Mouse (Mus musculus) limb, embryonic 14.5 days (tissue): ENCODE measurements around the gene Tnpo2. TPM values are rescaled to one million over a fixed set of nuclear protein-coding genes. Genes with fewer than 3 reads are reported as not detected.
A peak's percentile ranks its signal among the peaks of the same experiment; 100 is the strongest.

Experiments
- ATAC-seq: fragments of 200-750 bp; cut with Nextera tagmentation; 2 replicates; pipeline ENCODE4 v1.8.0; 2017; ENCODE audit warnings: low read depth, moderate number of reproducible peaks, moderate TSS enrichment; ENCODE audit not compliant: low FRiP score
- DNase-seq: peaks from one replicate; pipeline ENCODE4 v3.0.0-alpha.2; 2015; ENCODE audit warnings: low spot score
- H3K27ac ChIP-seq: fragments of 300-500 bp; sonication (generic); replicated peaks from 2 replicates; pipeline ENCODE4 v1.5.1; 2014; ENCODE audit warnings: low read depth, mild to moderate bottlenecking, low read length, moderate library complexity, mixed read lengths
- H3K27me3 ChIP-seq: fragments of 300-500 bp; sonication (generic); 2 replicates; pipeline ENCODE4 v1.6.1; 2014; ENCODE audit warnings: low read length, mixed read lengths; ENCODE audit not compliant: control insufficient read depth, insufficient read depth
- H3K36me3 ChIP-seq: fragments of 300-500 bp; sonication (generic); 2 replicates; pipeline ENCODE4 v1.6.1; 2014; ENCODE audit warnings: mild to moderate bottlenecking, low read length, moderate library complexity, mixed read lengths; ENCODE audit not compliant: control insufficient read depth, insufficient read depth
- H3K4me1 ChIP-seq: fragments of 300-500 bp; sonication (generic); 2 replicates; pipeline ENCODE4 v1.6.1; 2014; ENCODE audit warnings: antibody characterized with exemption, low read length, mixed read lengths; ENCODE audit not compliant: control insufficient read depth, insufficient read depth
- H3K4me2 ChIP-seq: fragments of 300-500 bp; sonication (generic); replicated peaks from 2 replicates; pipeline ENCODE4 v1.6.1; 2014; ENCODE audit warnings: low read depth, mild to moderate bottlenecking, low read length, moderate library complexity; ENCODE audit not compliant: severe bottlenecking
- H3K4me3 ChIP-seq: fragments of 300-500 bp; sonication (generic); replicated peaks from 2 replicates; pipeline ENCODE4 v1.5.1; 2014; ENCODE audit warnings: low read length
- H3K9ac ChIP-seq: fragments of 300-500 bp; sonication (generic); 2 replicates; pipeline ENCODE4 v1.6.1; 2014; ENCODE audit warnings: mild to moderate bottlenecking, low read depth, low read length, moderate library complexity; ENCODE audit not compliant: severe bottlenecking
- H3K9me3 ChIP-seq: fragments of 300-500 bp; sonication (generic); 2 replicates; pipeline ENCODE4 v1.6.1; 2016; ENCODE audit warnings: low read length; ENCODE audit not compliant: control insufficient read depth
- POLR2A ChIP-seq: fragments of 200-500 bp; IDR thresholded peaks from 2 replicates; pipeline ENCODE4 v1.8.0; 2012; ENCODE audit warnings: inconsistent platforms, mild to moderate bottlenecking, moderate library complexity, borderline replicate concordance; ENCODE audit not compliant: insufficient read depth, insufficient read length; ENCODE audit errors: extremely low read depth
- WGBS: fragments of 180-500 bp; shearing (Covaris S2); extraction: QIAGEN DNeasy Blood & Tissue Kit; methylation state at CpG from one replicate; pipeline ENCODE4 v1.1.7; 2014; 5-methylcytosine and 5-hydroxymethylcytosine counted together
- polyA plus RNA-seq, 2 experiments: library from polyadenylated mRNA; depleted of rRNA in 1 of 2; stranded (reverse) in 1 of 2; unstranded in 1 of 2; fragments of >200 nt; fragmentation: Nextera tagmentation in 1 of 2; extraction: Ambion mirVana in 1 of 2; gene quantifications; 2 replicates each; pipeline versions ENCODE4 v1.2.1 to v1.2.3; 2012 to 2014

Tnpo2 gene
- polyA plus RNA-seq, 2 experiments = 18.0 to 89.9 TPM

DNA sequence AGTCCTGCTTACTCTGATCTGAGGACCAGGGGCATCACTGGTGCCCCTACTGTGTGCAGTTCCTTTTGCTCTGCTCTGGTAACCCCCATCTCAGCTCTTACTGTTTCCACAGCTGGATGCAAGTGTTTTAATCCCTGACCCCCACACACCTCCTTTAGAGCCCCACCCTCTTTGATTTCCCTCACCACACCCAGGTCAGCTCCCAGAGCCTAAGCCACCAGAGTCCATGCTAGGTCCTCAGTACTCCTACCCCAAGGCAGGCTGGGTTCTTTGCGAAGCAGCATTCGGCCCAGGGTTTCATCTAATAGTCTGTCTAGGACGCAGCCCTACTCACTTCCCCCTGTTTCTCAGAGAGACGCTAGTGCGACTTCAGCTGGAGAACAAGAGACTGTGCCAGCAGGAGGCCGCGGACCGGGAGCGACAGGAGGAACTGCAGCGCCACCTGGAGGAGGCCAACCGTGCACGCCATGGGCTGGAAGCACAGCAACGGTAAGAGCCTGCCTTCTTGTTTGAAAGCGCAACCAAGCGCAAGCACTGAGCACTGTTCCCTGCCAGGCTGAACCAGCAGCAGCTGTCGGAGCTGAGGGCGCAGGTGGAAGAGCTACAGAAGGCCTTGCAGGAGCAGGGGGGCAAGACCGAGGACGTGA lies 38.9 kb upstream of the Tnpo2 start:
- 0 out of 2 replicates have a peak overlapping the region, but pooled peaks have one; percentile 6 for H3K4me2 ChIP-seq
- H3K27me3 ChIP-seq = no peaks in the 10 kb centered on the region
- no peaks in the 10 kb centered on the region for H3K9me3 ChIP-seq
- 0 out of 2 replicates have a peak, but pooled peaks have one; percentile 15 for TF ChIP-seq POLR2A
- H3K27ac ChIP-seq = no peak overlapping the region
- DNase-seq (peak; percentile 80), ATAC-seq (peak; percentile 48; the same call in 1 of the 2 replicates)
- no peaks in the 10 kb centered on the region; the same call in 1 of the 2 replicates for H3K4me1 ChIP-seq
- no peak overlapping the region for H3K9ac ChIP-seq
- WGBS = 10% methylated on average over 19 of the region's 19 CpGs
- peaks cover 6% of the 10 kb centered on the region; the same call in 1 of the 2 replicates for H3K36me3 ChIP-seq
- no peak overlapping the region for H3K4me3 ChIP-seq

DNA sequence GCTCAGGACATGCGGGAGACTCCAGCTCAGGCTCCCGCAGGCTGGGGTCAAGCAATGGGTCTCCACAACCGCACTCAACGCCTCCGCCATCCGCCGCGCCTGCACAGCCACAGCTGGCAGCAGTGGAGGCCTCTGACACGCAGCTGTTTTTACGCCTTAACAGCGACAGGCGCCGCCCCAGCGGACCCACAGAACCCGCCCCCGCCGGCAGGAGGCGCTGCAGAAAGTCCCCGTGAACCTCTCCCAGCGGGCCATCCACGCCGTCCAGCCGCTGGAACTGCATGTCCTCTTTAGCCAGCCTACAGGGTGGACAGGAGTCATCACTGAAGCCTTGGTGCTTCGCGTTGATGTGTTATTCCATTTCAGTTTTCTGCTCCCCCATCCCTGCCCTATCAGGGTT lies 29.0 kb upstream of the Tnpo2 start:
- DNase-seq (no peak), ATAC-seq (no peak)
- Histone ChIP-seq H3K4me1 (no peaks in the 10 kb centered on the region), H3K4me3 (no peak overlapping the region), H3K27ac (no peak overlapping the region), H3K36me3 (no peaks in the 10 kb centered on the region; the same call in 1 of the 2 replicates), H3K9me3 (no peaks in the 10 kb centered on the region), H3K4me2 (no peak overlapping the region), H3K27me3 (peaks cover 29% of the 10 kb centered on the region), H3K9ac (no peak overlapping the region)
- 23% methylated on average over 15 of the region's 25 CpGs for WGBS
- TF ChIP-seq POLR2A = no peak

DNA sequence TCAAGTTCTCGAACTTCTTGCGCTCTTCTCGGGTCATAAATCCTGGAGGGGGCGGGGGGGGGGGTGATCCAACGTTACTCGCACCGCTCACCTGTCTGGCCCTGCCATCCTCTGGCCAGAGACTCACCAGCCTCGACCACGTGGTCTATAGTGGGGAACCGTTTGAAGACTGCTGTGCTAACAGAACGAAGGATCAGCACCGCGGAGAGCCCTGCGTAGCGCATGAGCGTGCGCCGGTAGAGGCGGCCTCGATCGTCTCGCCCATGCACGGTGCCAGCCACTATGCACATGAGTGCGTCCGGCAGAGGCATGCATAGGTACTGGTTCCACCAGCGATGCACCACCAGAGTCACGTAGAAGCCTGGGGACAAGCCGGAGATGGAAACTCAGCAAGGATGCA lies 25.5 kb upstream of the Tnpo2 start:
- DNase-seq (no peak), ATAC-seq (no peak)
- Histone ChIP-seq H3K27me3 (peaks cover 43% of the 10 kb centered on the region), H3K27ac (no peak overlapping the region), H3K9me3 (no peaks in the 10 kb centered on the region), H3K4me3 (no peak overlapping the region), H3K4me2 (no peak overlapping the region), H3K36me3 (no peaks in the 10 kb centered on the region), H3K9ac (no peak overlapping the region), H3K4me1 (no peaks in the 10 kb centered on the region)
- TF ChIP-seq POLR2A = no peak
- WGBS = 17% methylated on average over 28 of the region's 28 CpGs

DNA sequence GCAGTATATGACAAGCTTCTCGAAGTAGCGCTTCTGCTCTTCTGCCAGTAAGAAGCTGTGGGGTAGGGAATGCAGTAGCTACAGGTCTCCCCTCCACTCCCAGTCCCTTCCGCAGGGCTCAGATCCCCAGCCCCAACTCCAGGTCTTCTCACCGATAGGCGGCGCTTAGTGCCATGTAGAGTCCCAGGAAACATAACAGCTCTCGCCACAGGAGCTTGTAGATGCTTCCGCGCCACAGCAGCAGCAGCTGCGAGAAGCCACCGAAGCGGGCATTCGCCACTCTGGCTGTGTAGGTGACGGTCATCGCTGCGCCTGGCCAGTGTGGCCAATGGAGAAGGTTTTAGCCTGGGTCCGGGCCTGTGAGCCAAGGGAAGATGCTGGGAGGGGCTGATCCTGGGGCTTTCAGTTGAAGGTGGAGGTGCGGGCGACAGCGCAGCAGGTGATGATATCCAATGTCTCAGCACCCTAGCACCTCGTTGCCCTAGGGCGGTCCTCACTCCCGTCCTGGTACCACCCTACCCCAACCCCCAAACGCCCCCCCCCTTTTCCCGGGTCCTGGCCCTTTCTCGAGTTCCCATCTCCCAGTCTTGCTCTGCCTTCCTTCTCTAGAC lies 23.4 kb upstream of the Tnpo2 start:
- peak; percentile 72 for DNase-seq
- Histone ChIP-seq H3K4me3 (peak overlapping the region; percentile 24), H3K27ac (no peak overlapping the region), H3K27me3 (peaks cover 38% of the 10 kb centered on the region), H3K4me2 (peak overlapping the region; percentile 44), H3K9ac (no peak overlapping the region), H3K9me3 (no peaks in the 10 kb centered on the region), H3K4me1 (no peaks in the 10 kb centered on the region), H3K36me3 (peaks cover 9% of the 10 kb centered on the region)
- ATAC-seq = no peak
- no peak for TF ChIP-seq POLR2A
- WGBS = 2% methylated on average over 22 of the region's 26 CpGs

DNA sequence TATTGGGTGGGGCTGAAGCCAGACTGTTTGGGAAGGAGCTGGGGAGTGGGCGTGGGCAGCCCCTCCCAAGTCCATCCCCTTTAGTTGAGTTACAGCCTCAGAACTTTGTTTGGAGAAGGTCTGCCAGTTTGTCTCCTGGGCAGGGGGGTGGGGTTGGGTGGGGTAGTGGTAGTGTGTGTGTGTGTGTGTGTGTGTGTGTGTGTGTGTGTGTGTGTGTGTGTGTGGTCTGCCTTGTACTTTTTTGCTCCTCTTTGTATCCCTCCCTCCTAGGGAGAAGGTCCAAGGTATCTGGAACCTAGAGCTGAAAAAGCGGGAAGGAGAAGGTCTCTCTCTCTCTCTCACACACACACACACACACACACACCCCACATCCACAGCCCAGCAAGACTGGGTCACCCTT lies 22.3 kb upstream of the Tnpo2 start, which contains the start of gene Best2:
TSS of gene Best2 (minus strand) at position 101 of the 400 bp plus-strand sequence.
- Histone ChIP-seq H3K27me3 (peaks cover 34% of the 10 kb centered on the region), H3K4me1 (no peaks in the 10 kb centered on the region), H3K27ac (no peak within 1 kb of the TSS), H3K4me2 (peak within 1 kb of the TSS; percentile 44), H3K9ac (no peak within 1 kb of the TSS), H3K4me3 (peak within 1 kb of the TSS; percentile 24), H3K36me3 (peaks cover 19% of the 10 kb centered on the region), H3K9me3 (no peaks in the 10 kb centered on the region)
- no peak for DNase-seq
- no peak for ATAC-seq
- 56% methylated on average over 2 of the region's 2 CpGs for WGBS
- TF ChIP-seq POLR2A = no peak
